ENCODE assay signal across 7 mouse cellular contexts in the genomic region with DNA sequence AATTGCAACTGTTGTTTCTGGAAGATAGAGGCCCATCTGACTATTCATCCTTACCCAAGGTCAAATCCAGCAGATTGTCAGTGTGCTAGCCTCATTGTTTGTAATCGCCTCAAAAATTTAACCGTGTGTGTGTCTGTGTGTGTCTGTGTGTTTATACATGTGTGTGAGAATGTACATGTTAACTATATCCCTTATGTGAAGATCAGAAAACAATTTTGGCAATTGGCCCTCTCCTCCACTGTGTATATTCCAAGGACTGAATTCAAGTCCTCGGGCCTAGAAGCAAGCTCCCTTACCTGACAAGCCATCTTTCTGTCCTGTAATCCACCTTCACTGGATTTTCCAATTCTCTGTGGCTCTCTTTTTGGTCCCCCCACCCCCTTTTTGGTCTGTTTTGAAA. TPM values are rescaled to one million over a fixed set of nuclear protein-coding genes. Genes with fewer than 3 reads are reported as not detected.
A peak's percentile ranks its signal among the peaks of the same experiment; 100 is the strongest.
DNase-seq lines count a peak whose midpoint lies in the region; TF ChIP-seq lines count a peak whose summit lies in the region.
"Not testable (repeated sequence)": the region's sequence is repeated elsewhere in the genome, so short reads cannot be mapped to it uniquely, and the experiment has no call there.

No protein-coding gene starts in this region.

- H3K79me2 ChIP-seq in macrophage (ENCODE audit: inconsistent target) = peaks cover 30% of the 10 kb centered on the region

- in situ Hi-C loops in ES-E14 (cut with MboI; ENCODE audit: low sequenced_read_pairs in 2 of 2, unreplicated experiment in 2 of 2) = not testable (repeated sequence)

- WGBS in macrophage (ENCODE audit: missing documents) = 82% methylated on average over 3 of the region's 3 CpGs

- not testable (repeated sequence) for H3K4me3 ChIP-seq in ES-E14 (ENCODE audit: insufficient read depth in 1 of 2, low read depth in 1 of 2, low read length in 2 of 2, poor library complexity in 1 of 2, severe bottlenecking in 1 of 2); embryonic fibroblast, embryonic 13.5 days (ENCODE audit: insufficient read depth, low read length); macrophage (ENCODE audit: inconsistent target)

- peaks cover 74% of the 10 kb centered on the region for H3K9me3 ChIP-seq in ES-E14 (ENCODE audit: control insufficient read depth, insufficient read depth, low read depth, low read length)

- not testable (repeated sequence) for TF ChIP-seq POLR2A in embryonic fibroblast, embryonic 13.5 days (IDR thresholded peaks at IDR 0.05; ENCODE audit: low read depth, low read length)

- not testable (repeated sequence) for TF ChIP-seq CTCF in embryonic fibroblast, embryonic 13.5 days (IDR thresholded peaks at IDR 0.05; ENCODE audit: borderline replicate concordance, insufficient read depth, low read length)

- peaks cover 76% of the 10 kb centered on the region for H3K36me3 ChIP-seq in ES-E14 (ENCODE audit: control insufficient read depth, insufficient read depth, low read length, poor library complexity, severe bottlenecking)
- not testable (repeated sequence) for H3K36me3 ChIP-seq in macrophage (ENCODE audit: inconsistent target)

- H3K4me1 ChIP-seq in ES-E14 (ENCODE audit: control insufficient read depth in 2 of 2, insufficient read depth in 2 of 2, low read length in 2 of 2, poor library complexity in 1 of 2); embryonic fibroblast, embryonic 13.5 days (ENCODE audit: control insufficient read depth, insufficient read depth, low read length): not testable (repeated sequence)

- H3K27ac ChIP-seq in ES-E14 (ENCODE audit: insufficient read depth, low read depth, low read length, poor library complexity, severe bottlenecking) = not testable (repeated sequence)
- peak overlapping the region; percentile 32; the same call in 1 of the 2 replicates for H3K27ac ChIP-seq in embryonic fibroblast, embryonic 13.5 days (ENCODE audit: insufficient read depth, low read length)
- H3K27ac ChIP-seq in macrophage = peak overlapping the region; percentile 50

- DNase-seq in ES-E14 (ENCODE audit: low read depth, low spot score) = peak; percentile 39
- peak; percentile 6 for DNase-seq in c-Kit-negative CD71-positive TER-119-positive erythroid progenitor cells, embryonic 14.5 days (ENCODE audit: low read depth, low spot score)
- DNase-seq in heart, postnatal 4 days = peak; percentile 11
- peak; percentile 45 for DNase-seq in layer of hippocampus, adult 11-12 months (ENCODE audit: low spot score)
- peak; percentile 4 to 6 for DNase-seq in right cerebral cortex, adult 2 months (ENCODE audit: low spot score in 2 of 2)

- not testable (repeated sequence) for H3K9ac ChIP-seq in ES-E14 (ENCODE audit: insufficient read depth, low read depth, low read length, poor library complexity, severe bottlenecking)

RNA-seq across cellular contexts. Expression of gene Gm21887, which starts 35.7 kb away (rescaled TPM):
- total RNA-seq in ES-E14 (2012; rRNA removed) = 165 and 322 TPM in 2 replicates
- 44.5 and 62.1 TPM in 2 replicates for polyA plus RNA-seq in embryonic fibroblast, embryonic 13.5 days (2011; ENCODE audit: insufficient read length, low read depth, missing spikeins)
- 100 to 1,000 TPM in 1 of 2 experiments, 10 to 100 TPM in 1; 99.1 to 109 TPM for total RNA-seq in heart, postnatal 4 days (2021)
- total RNA-seq in macrophage (2018; cell fraction: chromatin; rRNA removed) = 1,000 to 10,000 TPM in 16 of 26 experiments, 100 to 1,000 TPM in 10; 644 to 7,809 (median 1,101) TPM
- 100 to 1,000 TPM in 1 of 26 experiments, 10 to 100 TPM in 25; 11.8 to 160 (median 27.3) TPM for total RNA-seq in macrophage (2018; cell fraction: cytosol; rRNA removed)
- 1,000 to 10,000 TPM in 5 of 26 experiments, 100 to 1,000 TPM in 20, 10 to 100 TPM in 1; 96.6 to 1,945 (median 481) TPM for total RNA-seq in macrophage (2018; cell fraction: nucleus; rRNA removed)
- polyA plus RNA-seq in macrophage (2018) = 45.5 to 114 TPM (median 105 TPM) in 3 replicates
